Mouse (Mus musculus): ENCODE data around the gene Dct. TPM values are rescaled to one million over a fixed set of nuclear protein-coding genes. Genes with fewer than 3 reads are reported as not detected.

Gene Dct
- polyA plus RNA-seq, 1 experiment from 2014 or later = 8.5 TPM

- WGBS = 57% methylated on average over 11 of the region's 11 CpGs
- ATAC-seq (replicated peaks; ENCODE audit: low FRiP score) = peak; percentile 17
- H3K9ac ChIP-seq (ENCODE audit: low read length) = peak overlapping the region; percentile 37
- H3K27me3 ChIP-seq (ENCODE audit: control insufficient read depth, insufficient read depth, low read length) = peaks cover 28% of the 10 kb centered on the region
- H3K27ac ChIP-seq (ENCODE audit: low read depth, low read length) = peak overlapping the region; percentile 63; the same call in 1 of the 2 replicates
- no peaks in the 10 kb centered on the region for H3K9me3 ChIP-seq (ENCODE audit: control insufficient read depth, low read length)
- peaks cover 9% of the 10 kb centered on the region for H3K4me1 ChIP-seq (replicated peaks; ENCODE audit: control insufficient read depth, insufficient read depth, low read length)
- no peak overlapping the region for H3K4me2 ChIP-seq (ENCODE audit: low read depth, low read length, severe bottlenecking)
- DNase-seq (ENCODE audit: low spot score) = peak; percentile 60
- no peak overlapping the region for H3K4me3 ChIP-seq (ENCODE audit: low read depth, low read length)
- no peaks in the 10 kb centered on the region for H3K36me3 ChIP-seq (ENCODE audit: control insufficient read depth, insufficient read depth, low read length)
Measured at GRCm38 (mm10) chr14:118051396-118051795, 648 bp downstream of the Dct start.

DNA sequence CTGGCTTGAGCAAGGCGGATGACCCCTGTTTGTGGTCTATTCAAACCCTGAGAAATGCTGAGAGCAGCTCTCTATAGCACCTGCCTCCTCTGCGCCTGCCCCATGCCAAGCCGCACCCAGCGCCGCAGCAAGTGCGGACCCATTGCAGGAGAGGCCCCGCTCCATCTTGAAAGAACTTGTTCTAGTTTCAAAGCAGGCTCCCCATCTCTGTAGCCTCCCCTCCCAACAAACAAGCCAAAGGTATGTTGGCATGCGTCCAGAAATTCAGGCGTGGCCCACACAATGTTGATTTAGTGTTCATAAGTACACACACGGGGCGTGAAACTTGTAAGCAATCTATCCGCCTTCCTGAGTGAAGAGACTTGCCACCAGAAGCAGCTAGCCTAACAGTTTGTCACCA is 1.1 kb downstream of the Dct start:
- Histone ChIP-seq H3K36me3 (ENCODE audit: control insufficient read depth, insufficient read depth, low read length) (no peaks in the 10 kb centered on the region), H3K27ac (ENCODE audit: low read depth, low read length) (peak overlapping the region; percentile 63; the same call in 1 of the 2 replicates), H3K4me2 (ENCODE audit: low read depth, low read length, severe bottlenecking) (no peak overlapping the region), H3K27me3 (ENCODE audit: control insufficient read depth, insufficient read depth, low read length) (peaks cover 28% of the 10 kb centered on the region), H3K9me3 (ENCODE audit: control insufficient read depth, low read length) (no peaks in the 10 kb centered on the region), H3K4me1 (replicated peaks; ENCODE audit: control insufficient read depth, insufficient read depth, low read length) (peaks cover 9% of the 10 kb centered on the region), H3K9ac (ENCODE audit: low read length) (no peak overlapping the region), H3K4me3 (ENCODE audit: low read depth, low read length) (no peak overlapping the region)
- ATAC-seq (replicated peaks; ENCODE audit: low FRiP score) = peak; percentile 2; the same call in 1 of the 2 replicates
- WGBS = 82% methylated on average over 12 of the region's 12 CpGs
- no peak for DNase-seq (ENCODE audit: low spot score)

DNA sequence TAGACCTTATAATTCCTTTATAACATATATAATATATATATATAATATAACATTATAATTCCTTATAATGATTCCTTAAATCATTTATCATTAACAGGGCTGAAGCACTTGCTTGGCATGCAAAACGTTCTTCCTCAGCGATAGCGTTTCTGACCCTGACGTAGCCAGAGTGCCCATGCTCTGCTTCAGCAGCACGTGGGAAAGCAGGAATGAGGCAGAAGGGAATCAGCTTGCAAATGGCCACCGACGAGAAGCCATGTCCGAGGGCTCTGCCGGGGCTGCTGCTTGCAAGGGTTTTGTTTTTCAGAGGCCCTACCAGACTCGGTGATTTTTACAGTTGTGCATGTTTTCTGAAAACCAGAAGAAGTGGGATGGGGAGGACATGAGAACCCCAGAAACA is 1.6 kb downstream of the Dct start:
- DNase-seq (ENCODE audit: low spot score) (no peak), ATAC-seq (replicated peaks; ENCODE audit: low FRiP score) (no peak)
- Histone ChIP-seq H3K4me1 (replicated peaks; ENCODE audit: control insufficient read depth, insufficient read depth, low read length) (peaks cover 9% of the 10 kb centered on the region), H3K36me3 (ENCODE audit: control insufficient read depth, insufficient read depth, low read length) (no peaks in the 10 kb centered on the region), H3K9me3 (ENCODE audit: control insufficient read depth, low read length) (no peaks in the 10 kb centered on the region), H3K27ac (ENCODE audit: low read depth, low read length) (no peak overlapping the region; the same call in 1 of the 2 replicates), H3K9ac (ENCODE audit: low read length) (no peak overlapping the region), H3K27me3 (ENCODE audit: control insufficient read depth, insufficient read depth, low read length) (peaks cover 26% of the 10 kb centered on the region), H3K4me3 (ENCODE audit: low read depth, low read length) (no peak overlapping the region), H3K4me2 (ENCODE audit: low read depth, low read length, severe bottlenecking) (no peak overlapping the region)
- WGBS = 71% methylated on average over 10 of the region's 10 CpGs

GRCm38 (mm10) chr14:118049648-118050238 is 2.3 kb downstream of the Dct start:
- H3K36me3 ChIP-seq (ENCODE audit: control insufficient read depth, insufficient read depth, low read length) = no peaks in the 10 kb centered on the region
- H3K27ac ChIP-seq (ENCODE audit: low read depth, low read length) = no peak overlapping the region
- DNase-seq (ENCODE audit: low spot score) (no peak), ATAC-seq (replicated peaks; ENCODE audit: low FRiP score) (no peak)
- peaks cover 9% of the 10 kb centered on the region for H3K4me1 ChIP-seq (replicated peaks; ENCODE audit: control insufficient read depth, insufficient read depth, low read length)
- H3K27me3 ChIP-seq (ENCODE audit: control insufficient read depth, insufficient read depth, low read length) = peaks cover 25% of the 10 kb centered on the region
- H3K4me2 ChIP-seq (ENCODE audit: low read depth, low read length, severe bottlenecking) = no peak overlapping the region
- no peaks in the 10 kb centered on the region for H3K9me3 ChIP-seq (ENCODE audit: control insufficient read depth, low read length)
- H3K4me3 ChIP-seq (ENCODE audit: low read depth, low read length) = no peak overlapping the region
- H3K9ac ChIP-seq (ENCODE audit: low read length) = no peak overlapping the region
- 50% methylated on average over 12 of the region's 12 CpGs for WGBS

DNA sequence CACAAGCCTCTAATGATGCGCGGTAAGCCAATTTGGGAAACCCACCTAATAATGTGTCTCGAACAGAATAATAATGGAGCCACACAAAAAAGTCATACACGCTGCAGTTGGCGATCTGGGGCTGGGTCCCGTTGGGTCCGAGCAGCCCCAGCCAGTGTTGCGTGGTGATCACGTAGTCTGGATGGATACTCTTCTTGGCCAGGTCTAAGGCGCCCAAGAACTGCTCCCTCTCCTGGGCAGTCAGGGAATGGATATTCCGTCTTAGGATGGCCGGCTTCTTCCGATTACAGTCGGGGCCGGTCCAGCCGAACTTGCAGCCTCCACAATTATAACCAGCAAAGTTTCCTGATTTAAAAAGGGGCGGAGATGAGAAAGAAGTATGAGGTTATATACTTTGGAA is 9.1 kb downstream of the Dct start:
- H3K4me1 ChIP-seq (replicated peaks; ENCODE audit: control insufficient read depth, insufficient read depth, low read length) = peaks cover 3% of the 10 kb centered on the region; the same call in 1 of the 2 replicates
- DNase-seq (ENCODE audit: low spot score) = no peak
- WGBS = 65% methylated on average over 17 of the region's 17 CpGs
- no peak overlapping the region for H3K27ac ChIP-seq (ENCODE audit: low read depth, low read length)
- H3K27me3 ChIP-seq (ENCODE audit: control insufficient read depth, insufficient read depth, low read length) = 0 out of 2 replicates have a peak, but pooled peaks cover 2% of the 10 kb centered on the region
- peak overlapping the region; percentile 18; the same call in 1 of the 2 replicates for H3K4me2 ChIP-seq (ENCODE audit: low read depth, low read length, severe bottlenecking)
- H3K4me3 ChIP-seq (ENCODE audit: low read depth, low read length) = no peak overlapping the region
- H3K36me3 ChIP-seq (ENCODE audit: control insufficient read depth, insufficient read depth, low read length) = no peaks in the 10 kb centered on the region
- H3K9ac ChIP-seq (ENCODE audit: low read length) = no peak overlapping the region
- no peaks in the 10 kb centered on the region for H3K9me3 ChIP-seq (ENCODE audit: control insufficient read depth, low read length)
- peak; percentile 49; the same call in 1 of the 2 replicates for ATAC-seq (replicated peaks; ENCODE audit: low FRiP score)

GRCm38 (mm10) chr14:118042066-118042762 is 9.8 kb downstream of the Dct start:
- DNase-seq (ENCODE audit: low spot score) (peak; percentile 67), ATAC-seq (replicated peaks; ENCODE audit: low FRiP score) (peak; percentile 69)
- Histone ChIP-seq H3K4me2 (ENCODE audit: low read depth, low read length, severe bottlenecking) (no peak overlapping the region), H3K27me3 (ENCODE audit: control insufficient read depth, insufficient read depth, low read length) (0 out of 2 replicates have a peak, but pooled peaks cover 2% of the 10 kb centered on the region), H3K9ac (ENCODE audit: low read length) (no peak overlapping the region), H3K27ac (ENCODE audit: low read depth, low read length) (no peak overlapping the region), H3K4me1 (replicated peaks; ENCODE audit: control insufficient read depth, insufficient read depth, low read length) (peaks cover 3% of the 10 kb centered on the region; the same call in 1 of the 2 replicates), H3K36me3 (ENCODE audit: control insufficient read depth, insufficient read depth, low read length) (no peaks in the 10 kb centered on the region), H3K4me3 (ENCODE audit: low read depth, low read length) (no peak overlapping the region), H3K9me3 (ENCODE audit: control insufficient read depth, low read length) (no peaks in the 10 kb centered on the region)
- 47% methylated on average over 18 of the region's 18 CpGs for WGBS

GRCm38 (mm10) chr14:118040550-118041250 is 11.3 kb downstream of the Dct start:
- Histone ChIP-seq H3K27ac (ENCODE audit: low read depth, low read length) (no peak overlapping the region), H3K9me3 (ENCODE audit: control insufficient read depth, low read length) (no peaks in the 10 kb centered on the region), H3K9ac (ENCODE audit: low read length) (no peak overlapping the region), H3K36me3 (ENCODE audit: control insufficient read depth, insufficient read depth, low read length) (no peaks in the 10 kb centered on the region), H3K4me3 (ENCODE audit: low read depth, low read length) (no peak overlapping the region), H3K27me3 (ENCODE audit: control insufficient read depth, insufficient read depth, low read length) (no peaks in the 10 kb centered on the region), H3K4me1 (replicated peaks; ENCODE audit: control insufficient read depth, insufficient read depth, low read length) (peaks cover 3% of the 10 kb centered on the region; the same call in 1 of the 2 replicates), H3K4me2 (ENCODE audit: low read depth, low read length, severe bottlenecking) (no peak overlapping the region)
- ATAC-seq (replicated peaks; ENCODE audit: low FRiP score) (no peak), DNase-seq (ENCODE audit: low spot score) (peak; percentile 37)
- WGBS = 89% methylated on average over 7 of the region's 7 CpGs

DNA sequence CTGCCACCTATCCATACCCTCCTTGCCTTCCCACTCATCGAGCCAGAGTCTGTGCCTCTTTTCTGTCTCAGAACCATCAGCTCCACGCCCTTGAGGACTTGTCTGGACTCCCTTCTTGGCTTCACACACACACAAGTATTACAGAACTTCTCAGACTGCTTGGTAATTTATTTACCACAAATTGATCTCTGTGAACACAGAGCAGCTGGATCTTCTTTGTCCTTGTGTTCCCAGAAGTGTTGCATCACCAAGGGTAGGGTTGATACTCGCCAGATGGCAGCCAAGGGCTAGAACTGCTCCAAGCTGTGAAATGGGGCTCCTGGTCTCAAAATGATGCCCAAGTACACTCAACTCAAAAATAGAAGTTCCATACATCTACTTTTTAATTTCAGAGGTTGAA is 13.0 kb downstream of the Dct start:
- no peaks in the 10 kb centered on the region; the same call in 1 of the 2 replicates for H3K9me3 ChIP-seq (ENCODE audit: control insufficient read depth, low read length)
- ATAC-seq (replicated peaks; ENCODE audit: low FRiP score) = no peak
- 89% methylated on average over 3 of the region's 3 CpGs for WGBS

More for the DNA sequence above, 13.0 kb downstream of the Dct start:
- no peaks in the 10 kb centered on the region for H3K27me3 ChIP-seq (ENCODE audit: control insufficient read depth, insufficient read depth, low read length)
- no peak overlapping the region for H3K4me3 ChIP-seq (ENCODE audit: low read depth, low read length)
- DNase-seq (ENCODE audit: low spot score) = no peak
- H3K27ac ChIP-seq (ENCODE audit: low read depth, low read length) = no peak overlapping the region
- H3K9ac ChIP-seq (ENCODE audit: low read length) = no peak overlapping the region
- peaks cover 3% of the 10 kb centered on the region; the same call in 1 of the 2 replicates for H3K4me1 ChIP-seq (replicated peaks; ENCODE audit: control insufficient read depth, insufficient read depth, low read length)
- H3K36me3 ChIP-seq (ENCODE audit: control insufficient read depth, insufficient read depth, low read length) = no peaks in the 10 kb centered on the region
- H3K4me2 ChIP-seq (ENCODE audit: low read depth, low read length, severe bottlenecking) = no peak overlapping the region

Measured in forebrain, embryonic 11.5 days (tissue).